Mouse (Mus musculus): ENCODE measurements at regions not wholly inside any gene's neighbourhood (a gene's known extent, or its start where the extent isn't known, plus 50 kb on each side); places are given as distances from the start of the nearest gene placed in this dataset.
A peak's percentile ranks its signal among the peaks of the same experiment; 100 is the strongest.

DNA sequence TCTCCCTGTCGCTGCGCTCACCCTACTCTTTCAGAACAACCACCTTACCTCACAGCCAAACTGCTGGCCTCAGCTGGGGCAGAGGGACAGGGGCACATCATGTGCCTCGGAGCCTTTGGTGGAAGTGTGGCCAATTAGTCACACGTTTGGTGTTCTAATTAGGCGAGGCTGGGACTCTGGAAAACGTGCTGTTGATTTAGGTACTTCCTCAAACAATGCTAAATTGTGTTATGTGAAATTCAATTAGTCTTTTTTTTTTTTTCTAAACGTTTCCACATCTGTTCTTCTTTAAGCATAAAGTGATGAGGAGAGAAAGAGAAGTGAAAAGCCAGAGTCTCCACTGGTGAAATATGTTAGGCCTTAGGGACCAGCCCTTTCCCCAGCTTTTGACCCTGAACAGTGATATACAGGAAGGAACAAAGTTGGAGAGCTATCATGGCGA is 174.1 kb downstream of the Tbx18 start:
- H3K27me3 ChIP-seq (ENCODE audit: low read depth, poor library complexity, severe bottlenecking), result no peaks in the 10 kb centered on the region
- no peaks in the 10 kb centered on the region for H3K36me3 ChIP-seq
- H3K4me3 ChIP-seq, result no peak overlapping the region
- peaks cover 9% of the 10 kb centered on the region for H3K4me1 ChIP-seq
- 32% methylated on average over 8 of the region's 8 CpGs for WGBS
- DNase-seq (ENCODE audit: low spot score), result no peak
- H3K9me3 ChIP-seq (replicated peaks), result no peaks in the 10 kb centered on the region
- no peak overlapping the region for H3K27ac ChIP-seq (replicated peaks)

DNA sequence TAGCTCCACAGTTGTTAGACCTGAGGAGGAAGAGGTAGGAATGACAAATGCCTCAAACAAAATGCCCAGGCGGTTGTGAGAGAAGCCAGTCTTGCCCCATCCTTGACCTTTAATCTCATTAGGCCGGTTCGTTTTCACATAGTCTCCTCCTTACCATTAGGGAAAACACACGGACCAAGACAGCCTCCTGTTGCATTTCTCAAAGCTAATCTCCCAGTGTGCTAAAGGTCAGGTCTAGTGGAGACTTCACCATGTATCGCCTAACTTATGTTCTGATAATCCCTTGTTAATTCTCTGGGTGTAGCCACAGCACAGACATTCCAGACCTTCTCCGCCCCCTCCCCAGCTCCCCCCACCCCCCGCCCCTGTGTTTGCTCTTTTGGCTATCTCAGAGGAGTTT is 174.5 kb downstream of the Tbx18 start:
- H3K9me3 ChIP-seq (replicated peaks), result no peaks in the 10 kb centered on the region
- WGBS, result 20% methylated on average over 7 of the region's 7 CpGs

DNA sequence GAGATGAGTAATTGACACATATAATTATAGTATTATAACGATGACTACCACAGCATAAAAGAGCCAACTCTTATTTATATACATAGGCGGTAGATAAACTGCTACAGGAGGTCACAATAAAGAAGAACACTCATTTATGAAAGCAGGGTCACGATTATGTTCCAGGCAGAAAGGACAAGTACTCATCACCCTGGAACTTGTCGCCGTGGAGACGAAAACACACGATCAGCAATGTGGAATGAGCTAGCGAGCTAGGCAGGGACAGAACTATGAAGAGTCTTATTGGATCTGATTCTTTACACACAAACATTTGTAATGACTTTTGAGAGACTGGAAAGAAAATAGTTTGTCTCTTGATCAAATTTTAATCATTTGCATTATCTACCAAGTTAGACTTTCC is 197.9 kb downstream of the Tbx18 start:
- peak; percentile 47 for DNase-seq (ENCODE audit: low spot score)
- 64% methylated on average over 8 of the region's 8 CpGs for WGBS
- Histone ChIP-seq H3K4me1 (peaks cover 3% of the 10 kb centered on the region; the same call in 1 of the 2 replicates), H3K4me3 (no peak overlapping the region), H3K9me3 (replicated peaks) (no peaks in the 10 kb centered on the region), H3K27me3 (ENCODE audit: low read depth, poor library complexity, severe bottlenecking) (no peaks in the 10 kb centered on the region), H3K36me3 (no peaks in the 10 kb centered on the region), H3K27ac (replicated peaks) (no peak overlapping the region)

More for the DNA sequence above, 174.5 kb downstream of the Tbx18 start:
- no peak for DNase-seq (ENCODE audit: low spot score)
- Histone ChIP-seq H3K36me3 (no peaks in the 10 kb centered on the region), H3K4me1 (peaks cover 9% of the 10 kb centered on the region), H3K27ac (replicated peaks) (no peak overlapping the region), H3K27me3 (ENCODE audit: low read depth, poor library complexity, severe bottlenecking) (no peaks in the 10 kb centered on the region), H3K4me3 (no peak overlapping the region)

DNA sequence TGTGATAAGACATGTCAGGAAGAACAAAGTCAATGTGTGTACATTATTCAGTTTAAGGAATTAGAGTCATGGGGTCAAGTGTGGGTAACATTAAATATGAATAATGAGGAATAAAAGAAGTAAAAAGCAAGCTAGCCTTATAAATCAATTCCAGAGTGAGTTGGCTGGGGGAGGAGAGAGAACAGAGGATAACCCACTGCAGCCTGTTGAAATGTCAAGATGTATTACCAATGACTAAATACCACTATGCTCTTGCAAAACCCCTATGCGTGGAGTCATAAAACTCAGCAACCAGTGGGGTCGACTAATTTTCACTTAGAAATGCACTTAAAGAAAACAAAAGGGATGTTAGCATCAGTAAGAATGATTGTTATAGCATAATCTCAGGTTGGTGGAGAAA is 201.2 kb downstream of the Tbx18 start:
- Histone ChIP-seq H3K9me3 (replicated peaks) (no peaks in the 10 kb centered on the region), H3K27ac (replicated peaks) (no peak overlapping the region), H3K4me1 (peaks cover 3% of the 10 kb centered on the region; the same call in 1 of the 2 replicates), H3K27me3 (ENCODE audit: low read depth, poor library complexity, severe bottlenecking) (no peaks in the 10 kb centered on the region), H3K36me3 (no peaks in the 10 kb centered on the region), H3K4me3 (no peak overlapping the region)
- no peak for DNase-seq (ENCODE audit: low spot score)
- WGBS, result 94% methylated on average over 2 of the region's 2 CpGs

DNA sequence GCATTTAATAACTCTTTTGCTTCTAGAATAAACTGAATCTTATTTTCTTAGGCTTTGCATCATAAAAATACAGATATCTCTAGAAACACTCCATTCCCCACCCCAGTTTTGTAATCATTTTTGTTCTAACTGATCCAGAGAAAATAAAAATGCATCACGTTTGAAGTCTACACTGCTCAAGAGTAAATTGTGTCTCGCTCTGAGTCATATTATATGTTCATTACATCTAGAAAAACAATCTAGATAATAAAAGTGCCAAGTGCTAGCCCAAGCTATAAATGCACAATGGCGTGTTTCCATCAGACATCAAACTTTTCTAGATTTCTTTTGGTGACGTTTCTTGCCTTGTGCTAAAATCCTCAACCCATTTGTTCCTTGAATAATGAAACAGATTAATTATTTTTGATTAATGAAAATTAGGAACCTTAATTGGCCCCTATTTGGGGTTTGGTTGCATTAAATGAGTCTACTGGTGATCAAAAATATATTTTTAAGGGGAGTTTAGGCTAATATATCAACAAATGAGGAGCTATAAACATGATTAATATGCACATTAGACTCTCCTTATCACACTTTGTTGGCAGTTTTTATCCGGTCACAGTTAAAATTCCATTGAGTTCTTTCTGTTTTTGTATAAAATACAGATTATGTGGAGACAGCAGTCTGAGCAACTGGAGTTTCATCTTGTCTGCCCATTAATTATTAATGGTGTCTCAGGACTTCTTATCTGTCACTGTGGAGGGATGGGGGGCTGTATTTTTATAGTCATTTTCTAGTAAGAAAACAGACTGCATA is 206.0 kb downstream of the Tbx18 start:
- Histone ChIP-seq H3K4me1 (no peaks in the 10 kb centered on the region), H3K27me3 (ENCODE audit: low read depth, poor library complexity, severe bottlenecking) (no peaks in the 10 kb centered on the region), H3K4me3 (no peak overlapping the region), H3K36me3 (no peaks in the 10 kb centered on the region), H3K27ac (replicated peaks) (no peak overlapping the region), H3K9me3 (replicated peaks) (no peaks in the 10 kb centered on the region)
- WGBS, result 91% methylated on average over 5 of the region's 5 CpGs
- DNase-seq (ENCODE audit: low spot score), result no peak

DNA sequence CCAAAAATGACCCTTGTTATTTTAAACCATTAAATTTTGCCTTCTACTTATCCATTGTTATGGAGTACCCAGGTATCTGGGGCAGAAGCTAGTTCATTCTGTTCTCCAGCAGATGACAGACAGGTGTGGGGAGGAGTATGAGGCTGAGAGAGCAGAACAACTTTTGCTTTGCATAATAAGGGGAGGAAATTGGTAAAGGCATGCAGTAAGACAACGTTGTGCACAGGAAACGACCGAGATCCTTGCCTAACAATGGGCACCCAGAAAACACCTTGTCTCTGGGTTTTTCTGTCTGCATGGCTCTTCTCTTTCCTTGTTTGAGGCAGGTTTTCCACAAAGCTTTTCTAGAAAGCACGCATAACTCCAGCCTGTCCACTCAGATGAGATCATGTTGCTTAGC is 220.4 kb downstream of the Tbx18 start:
- Histone ChIP-seq H3K36me3 (no peaks in the 10 kb centered on the region), H3K27me3 (ENCODE audit: low read depth, poor library complexity, severe bottlenecking) (no peaks in the 10 kb centered on the region), H3K27ac (replicated peaks) (no peak overlapping the region), H3K9me3 (replicated peaks) (no peaks in the 10 kb centered on the region), H3K4me3 (no peak overlapping the region), H3K4me1 (peaks cover 2% of the 10 kb centered on the region; the same call in 1 of the 2 replicates)
- 66% methylated on average over 4 of the region's 4 CpGs for WGBS
- no peak for DNase-seq (ENCODE audit: low spot score)

DNA sequence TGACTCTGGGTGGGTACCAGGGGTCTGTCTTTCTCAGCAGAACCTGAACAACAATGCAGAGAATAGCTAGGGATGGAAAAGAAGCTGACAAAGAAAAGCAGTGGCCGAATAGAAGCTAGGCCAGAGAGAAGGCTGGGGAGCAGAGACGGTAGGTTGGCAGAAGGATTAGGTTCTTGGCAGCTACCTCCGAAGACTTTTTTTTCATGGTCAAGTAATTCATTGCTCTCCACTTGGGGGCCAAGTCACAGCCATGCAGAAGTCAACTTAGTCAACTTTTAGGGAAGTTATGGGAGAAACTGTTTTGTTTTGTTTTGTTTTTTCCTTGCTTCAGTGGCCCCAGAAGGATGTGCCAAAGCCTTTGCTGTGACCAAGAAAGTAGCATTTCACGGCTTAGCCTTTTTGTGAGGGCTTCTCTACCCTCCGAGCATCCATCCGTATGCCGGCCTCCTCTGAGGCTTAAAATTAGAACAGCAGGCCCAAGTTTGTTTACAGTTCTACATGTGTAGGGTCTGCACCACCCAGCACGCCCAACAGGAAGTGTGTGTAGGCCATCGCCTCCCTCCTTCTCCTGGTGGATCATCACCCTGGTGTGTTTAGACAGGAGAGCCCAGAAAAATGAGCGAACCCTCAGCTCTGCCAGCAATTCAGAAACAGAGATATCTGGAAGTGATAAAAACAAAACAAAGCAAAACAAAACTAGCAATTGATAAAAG is 226.2 kb downstream of the Tbx18 start:
- peaks cover 4% of the 10 kb centered on the region; the same call in 1 of the 2 replicates for H3K4me1 ChIP-seq
- no peak overlapping the region for H3K27ac ChIP-seq (replicated peaks)
- H3K9me3 ChIP-seq (replicated peaks), result no peaks in the 10 kb centered on the region
- DNase-seq (ENCODE audit: low spot score), result no peak
- H3K36me3 ChIP-seq, result no peaks in the 10 kb centered on the region
- no peak overlapping the region for H3K4me3 ChIP-seq
- 72% methylated on average over 10 of the region's 10 CpGs for WGBS
- no peaks in the 10 kb centered on the region for H3K27me3 ChIP-seq (ENCODE audit: low read depth, poor library complexity, severe bottlenecking)

DNA sequence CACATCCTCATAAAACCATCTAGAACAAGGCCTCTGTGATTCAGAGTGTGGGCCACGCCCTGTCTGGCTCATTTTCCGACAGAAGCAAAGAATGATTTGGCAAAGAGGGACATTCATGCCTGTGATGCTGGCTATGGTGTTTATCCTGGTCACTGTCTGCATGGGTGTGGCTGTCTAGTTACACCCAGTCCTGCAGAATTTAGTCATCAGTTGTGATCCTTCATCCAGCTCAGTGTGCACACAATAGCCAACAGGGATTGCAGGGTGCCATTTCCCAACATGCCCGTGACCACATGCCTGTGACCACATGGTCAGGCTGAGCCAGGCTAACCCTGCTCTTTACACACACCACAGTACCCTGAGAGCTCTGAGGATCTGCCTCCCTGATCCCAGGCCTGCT is 208.8 kb upstream of the Cep162 start:
- Histone ChIP-seq H3K27ac (replicated peaks) (no peak overlapping the region), H3K36me3 (no peaks in the 10 kb centered on the region), H3K4me1 (no peaks in the 10 kb centered on the region), H3K4me3 (no peak overlapping the region), H3K9me3 (replicated peaks) (no peaks in the 10 kb centered on the region), H3K27me3 (ENCODE audit: low read depth, poor library complexity, severe bottlenecking) (no peaks in the 10 kb centered on the region)
- no peak for DNase-seq (ENCODE audit: low spot score)
- WGBS, result 89% methylated on average over 3 of the region's 3 CpGs

DNA sequence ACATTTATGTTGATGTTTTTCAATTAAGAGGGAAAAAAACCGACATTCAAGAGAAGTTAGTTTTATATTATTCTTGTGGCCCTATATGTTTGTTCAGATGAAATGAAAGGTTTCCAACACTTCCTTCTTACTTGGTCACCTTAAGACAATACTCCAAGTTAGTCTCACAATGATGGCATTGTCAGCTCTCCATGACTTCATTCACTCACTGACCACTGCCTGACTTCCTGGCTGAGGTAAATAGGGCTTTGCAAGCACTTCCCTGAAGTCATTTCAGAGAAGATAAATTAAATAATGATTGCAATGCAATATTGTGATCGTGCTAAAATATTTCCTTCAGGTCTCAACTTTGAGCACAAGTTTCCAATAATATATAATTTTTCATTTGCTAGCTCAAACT is 197.9 kb upstream of the Cep162 start:
- no peak for DNase-seq (ENCODE audit: low spot score)
- H3K4me1 ChIP-seq, result no peaks in the 10 kb centered on the region
- no peaks in the 10 kb centered on the region for H3K36me3 ChIP-seq
- no peaks in the 10 kb centered on the region for H3K9me3 ChIP-seq (replicated peaks)
- WGBS, result 83% methylated on average over 2 of the region's 2 CpGs
- H3K27me3 ChIP-seq (ENCODE audit: low read depth, poor library complexity, severe bottlenecking), result no peaks in the 10 kb centered on the region
- H3K27ac ChIP-seq (replicated peaks), result no peak overlapping the region
- no peak overlapping the region for H3K4me3 ChIP-seq

DNA sequence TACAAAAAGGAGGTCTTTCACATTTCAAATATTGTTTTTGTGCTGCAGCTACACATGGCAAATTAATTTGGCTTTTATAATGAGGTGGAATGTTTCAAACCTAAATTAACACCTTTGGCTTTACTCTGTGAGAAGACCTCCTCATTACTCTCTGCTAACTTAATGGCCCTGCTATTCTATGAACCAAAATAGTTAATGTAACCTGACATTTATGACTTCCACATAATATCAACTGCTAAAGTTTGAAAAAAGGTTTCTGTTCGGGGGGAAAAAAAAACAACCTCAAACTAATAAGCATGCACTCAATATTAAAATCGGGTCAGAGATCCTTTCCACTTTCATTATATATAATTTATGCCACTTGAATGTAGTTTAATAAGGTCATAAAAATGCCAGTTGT is 197.2 kb upstream of the Cep162 start:
- H3K9me3 ChIP-seq (replicated peaks), result no peaks in the 10 kb centered on the region
- no peak overlapping the region for H3K27ac ChIP-seq (replicated peaks)
- no peaks in the 10 kb centered on the region for H3K27me3 ChIP-seq (ENCODE audit: low read depth, poor library complexity, severe bottlenecking)
- no peak overlapping the region for H3K4me3 ChIP-seq
- 86% methylated on average over 2 of the region's 2 CpGs for WGBS
- DNase-seq (ENCODE audit: low spot score), result no peak
- no peaks in the 10 kb centered on the region for H3K36me3 ChIP-seq
- H3K4me1 ChIP-seq, result no peaks in the 10 kb centered on the region

DNA sequence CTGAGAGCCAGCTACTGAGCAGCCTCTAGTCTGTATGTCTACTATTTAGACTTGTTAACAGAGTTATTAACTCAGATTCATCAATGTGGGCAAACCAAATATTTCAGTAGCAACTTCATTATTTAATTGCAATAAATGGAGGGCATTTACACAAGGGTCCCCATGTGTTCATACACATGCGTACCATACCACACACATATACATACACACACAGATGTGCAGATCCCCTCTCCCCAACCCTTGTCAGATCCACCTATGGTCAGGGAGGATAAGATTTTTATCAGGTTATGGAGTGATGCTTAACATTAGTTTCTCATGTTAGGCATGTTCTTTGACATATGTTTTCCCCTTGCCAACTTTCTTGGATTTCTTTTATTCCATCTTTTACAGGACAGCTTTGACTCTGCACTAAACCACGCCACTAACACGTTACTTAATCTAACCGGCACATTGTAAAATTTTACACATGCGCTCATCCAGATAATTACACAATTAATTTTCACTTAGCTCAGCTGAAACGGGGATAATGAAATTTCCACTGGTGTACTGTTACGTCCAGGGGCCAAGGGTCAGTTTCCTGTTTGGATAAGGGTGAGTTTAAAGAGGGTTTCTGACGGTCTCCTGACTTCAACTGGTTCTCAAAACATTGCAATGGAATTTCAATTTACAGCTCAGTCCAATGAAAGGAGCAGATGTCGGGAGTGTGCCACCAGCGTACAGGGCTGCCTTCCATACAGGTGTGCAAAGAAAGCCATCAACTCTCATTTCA is 188.3 kb upstream of the Cep162 start:
- 66% methylated on average over 10 of the region's 10 CpGs for WGBS
- DNase-seq (ENCODE audit: low spot score), result no peak
- H3K4me1 ChIP-seq, result no peaks in the 10 kb centered on the region

DNA sequence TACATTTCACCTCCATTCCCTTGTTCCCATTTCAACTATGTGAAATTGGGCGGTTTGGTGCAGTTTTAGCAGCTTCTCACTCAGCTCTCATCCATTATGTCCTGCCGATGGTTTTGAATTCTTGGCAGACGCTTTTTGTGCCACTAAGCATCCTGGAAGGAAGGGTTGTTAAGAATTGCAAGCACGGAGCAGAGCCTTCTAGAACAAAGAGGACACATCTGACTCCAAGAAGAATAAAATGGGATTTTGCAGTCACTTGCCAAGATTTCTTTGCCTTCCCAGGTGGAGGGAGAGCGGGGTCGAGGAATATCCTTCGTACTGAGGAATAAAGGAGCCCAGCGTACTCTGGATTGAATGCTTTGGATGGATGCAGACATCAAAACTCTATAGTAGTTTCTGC is 176.7 kb upstream of the Cep162 start:
- no peak overlapping the region for H3K4me3 ChIP-seq
- no peaks in the 10 kb centered on the region for H3K27me3 ChIP-seq (ENCODE audit: low read depth, poor library complexity, severe bottlenecking)
- H3K4me1 ChIP-seq, result no peaks in the 10 kb centered on the region
- H3K9me3 ChIP-seq (replicated peaks), result no peaks in the 10 kb centered on the region
- no peaks in the 10 kb centered on the region for H3K36me3 ChIP-seq
- DNase-seq (ENCODE audit: low spot score), result no peak
- 80% methylated on average over 8 of the region's 8 CpGs for WGBS
- H3K27ac ChIP-seq (replicated peaks), result no peak overlapping the region

More for the DNA sequence above, 188.3 kb upstream of the Cep162 start:
- no peak overlapping the region for H3K4me3 ChIP-seq
- no peak overlapping the region for H3K27ac ChIP-seq (replicated peaks)
- H3K27me3 ChIP-seq (ENCODE audit: low read depth, poor library complexity, severe bottlenecking), result no peaks in the 10 kb centered on the region
- H3K9me3 ChIP-seq (replicated peaks), result no peaks in the 10 kb centered on the region
- H3K36me3 ChIP-seq, result no peaks in the 10 kb centered on the region

DNA sequence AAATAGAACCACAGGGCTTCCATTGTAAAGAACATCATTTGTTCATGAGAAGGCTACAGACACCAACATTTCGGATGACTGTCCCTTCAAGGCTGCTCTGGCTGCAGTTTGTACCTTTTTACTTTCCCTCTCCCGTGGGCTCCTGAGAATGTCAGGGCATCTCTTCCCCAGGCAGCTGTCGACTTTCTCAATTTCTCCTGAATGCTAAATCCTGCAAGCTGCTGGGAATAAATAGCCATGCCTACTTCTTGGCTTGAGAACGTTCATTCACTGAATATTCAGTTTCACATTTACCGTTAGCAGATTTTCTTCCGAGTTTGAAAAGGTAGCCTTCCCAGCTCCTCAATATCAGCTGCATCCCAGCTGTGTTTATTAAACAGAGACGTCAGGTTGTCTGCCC is 176.2 kb upstream of the Cep162 start:
- H3K36me3 ChIP-seq, result no peaks in the 10 kb centered on the region
- H3K4me1 ChIP-seq, result no peaks in the 10 kb centered on the region
- WGBS, result 77% methylated on average over 7 of the region's 7 CpGs
- no peak for DNase-seq (ENCODE audit: low spot score)
- no peak overlapping the region for H3K4me3 ChIP-seq
- no peak overlapping the region for H3K27ac ChIP-seq (replicated peaks)
- H3K9me3 ChIP-seq (replicated peaks), result no peaks in the 10 kb centered on the region
- H3K27me3 ChIP-seq (ENCODE audit: low read depth, poor library complexity, severe bottlenecking), result no peaks in the 10 kb centered on the region

Data from midbrain, embryonic 10.5 days (tissue).